Mouse (Mus musculus) cerebellum, adult 2 months (tissue): ENCODE results near the gene Chmp3.

Source experiments
- CTCF ChIP-seq: fragments of 200-500 bp; IDR thresholded peaks from 2 replicates; pipeline ENCODE4 v1.5.1; 2011; ENCODE audit warnings: low read depth, mild to moderate bottlenecking, control low read depth, low read length, moderate library complexity, borderline replicate concordance; ENCODE audit not compliant: insufficient read depth
- POLR2A ChIP-seq: fragments of 200-500 bp; IDR thresholded peaks from 2 replicates; pipeline ENCODE4 v1.6.1; 2011; ENCODE audit warnings: low read length, control low read depth, borderline replicate concordance; ENCODE audit not compliant: insufficient read depth

- no peak for TF ChIP-seq CTCF
- TF ChIP-seq POLR2A: no peak
Observed at GRCm38 (mm10) chr6:71525556-71525955, 18.0 kb upstream of the Chmp3 start.
